Comparison of ENCODE assay signal across 23 mouse cellular contexts in the genomic region with DNA sequence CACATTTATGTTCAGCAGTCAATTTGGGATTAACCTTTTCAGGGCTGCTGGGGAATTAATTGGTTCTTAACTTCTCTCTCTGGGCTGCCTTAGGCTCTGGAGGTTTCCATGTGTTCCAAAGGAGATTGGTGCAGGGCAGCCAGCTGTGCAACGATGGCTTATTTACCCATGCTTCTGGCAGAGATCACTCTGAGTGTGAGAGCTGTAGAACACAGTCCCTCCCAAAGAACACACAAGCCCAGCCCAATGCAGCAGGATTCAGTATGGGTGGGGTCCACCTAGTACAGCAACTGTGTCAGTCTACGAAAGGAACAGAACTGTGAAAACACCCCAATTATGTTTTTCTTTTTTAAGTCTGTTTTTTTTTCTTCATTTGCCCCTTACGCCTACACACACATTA.
"Had no signal": no experiment of that assay in that cellular context is flagged by ENCODE, and none has a peak within 500 bp of the region (broad histone marks: within the 10 kb centered on the region; RNA-seq: fewer than 3 reads in every experiment).

No protein-coding gene starts in this region.

- H3K9ac ChIP-seq: heart, embryonic 12.5 days; hindbrain, embryonic 12.5 days; hindbrain, embryonic 14.5 days; intestine, embryonic 15.5 days; limb, embryonic 12.5 days had no signal

- H3K4me1 ChIP-seq: heart, embryonic 10.5 days; heart, embryonic 12.5 days; hindbrain, embryonic 10.5 days; hindbrain, embryonic 12.5 days; intestine, embryonic 15.5 days; limb, embryonic 10.5 days; limb, embryonic 12.5 days had no signal

- H3K27ac ChIP-seq: gastrocnemius, adult 2 months; heart, embryonic 10.5 days; hindbrain, embryonic 10.5 days; hindbrain, embryonic 12.5 days; hindbrain, embryonic 14.5 days; intestine, embryonic 15.5 days; layer of hippocampus, adult 2 months; left cerebral cortex, adult 2 months; limb, embryonic 10.5 days; limb, embryonic 12.5 days had no signal

- H3K4me3 ChIP-seq: gastrocnemius, adult 2 months; heart, embryonic 10.5 days; heart, embryonic 12.5 days; hindbrain, embryonic 10.5 days; hindbrain, embryonic 12.5 days; intestine, embryonic 15.5 days; layer of hippocampus, adult 2 months; left cerebral cortex, adult 2 months; limb, embryonic 10.5 days; limb, embryonic 12.5 days had no signal

- ATAC-seq: hindbrain, embryonic 16.5 days; inflammation-experienced regulatory T-cells, adult 6 months; intestine, embryonic 15.5 days; intestine, postnatal 0 days had no signal

- H3K9me3 ChIP-seq: heart, embryonic 10.5 days; heart, embryonic 12.5 days; hindbrain, embryonic 10.5 days; hindbrain, embryonic 12.5 days; intestine, embryonic 15.5 days; limb, embryonic 10.5 days; limb, embryonic 12.5 days had no signal

- H3K4me2 ChIP-seq: heart, embryonic 12.5 days; hindbrain, embryonic 12.5 days; hindbrain, embryonic 14.5 days; intestine, embryonic 15.5 days; limb, embryonic 12.5 days had no signal

- DNase-seq: gastrocnemius, adult 2 months; gastrocnemius, postnatal 10 days; gastrocnemius, postnatal 25 days; heart, adult 18-20 months; heart, postnatal 10 days; heart, postnatal 4 days; kidney, adult 18-20 months; kidney, adult 8-10 months; kidney, postnatal 10 days; kidney, postnatal 4 days had no signal

- H3K36me3 ChIP-seq: heart, embryonic 10.5 days; heart, embryonic 12.5 days; hindbrain, embryonic 10.5 days; hindbrain, embryonic 12.5 days; intestine, embryonic 15.5 days; limb, embryonic 10.5 days; limb, embryonic 12.5 days had no signal

- H3K27me3 ChIP-seq: heart, embryonic 12.5 days; hindbrain, embryonic 12.5 days; intestine, embryonic 15.5 days had no signal
